In genomic region chr12:30015501-30015900, GRCm38 (mm10) we compare ENCODE assay signal across 27 mouse cellular contexts.
"Had no signal": no experiment of that assay in that cellular context is flagged by ENCODE, and none has a peak within 500 bp of the region (broad histone marks: within the 10 kb centered on the region; RNA-seq: fewer than 3 reads in every experiment).

No protein-coding gene starts in this region.

- H3K9ac ChIP-seq: forebrain, postnatal 0 days; heart, embryonic 12.5 days; hindbrain, embryonic 12.5 days; hindbrain, embryonic 14.5 days; intestine, embryonic 15.5 days; limb, embryonic 12.5 days; liver, embryonic 14.5 days had no signal

- ATAC-seq: forebrain, postnatal 0 days; hindbrain, embryonic 16.5 days; inflammation-experienced regulatory T-cells, adult 6 months; intestine, embryonic 15.5 days; intestine, postnatal 0 days had no signal

- H3K27me3 ChIP-seq: heart, embryonic 12.5 days; hindbrain, embryonic 12.5 days; intestine, embryonic 15.5 days; limb, embryonic 12.5 days had no signal

- H3K27ac ChIP-seq: heart, adult 2 months; hindbrain, embryonic 10.5 days; hindbrain, embryonic 12.5 days; hindbrain, embryonic 14.5 days; intestine, embryonic 15.5 days; layer of hippocampus, adult 2 months; left cerebral cortex, adult 2 months; limb, embryonic 10.5 days; limb, embryonic 12.5 days; liver, embryonic 14.5 days had no signal

- DNase-seq: forebrain, postnatal 0 days; gastrocnemius, postnatal 14 days; gastrocnemius, postnatal 36 days; heart, adult 11 months; heart, adult 2 months; heart, postnatal 10 days; heart, postnatal 4 days; kidney, adult 18-20 months; kidney, adult 8-10 months; kidney, postnatal 10 days; kidney, postnatal 25 days; kidney, postnatal 4 days; liver had no signal

- H3K4me3 ChIP-seq: heart, adult 2 months; heart, embryonic 12.5 days; hindbrain, embryonic 10.5 days; hindbrain, embryonic 12.5 days; intestine, embryonic 15.5 days; layer of hippocampus, adult 2 months; left cerebral cortex, adult 2 months; limb, embryonic 10.5 days; limb, embryonic 12.5 days had no signal

- H3K4me2 ChIP-seq: heart, embryonic 12.5 days; hindbrain, embryonic 12.5 days; hindbrain, embryonic 14.5 days; intestine, embryonic 15.5 days; limb, embryonic 12.5 days; liver, embryonic 11.5 days had no signal

- H3K4me1 ChIP-seq: heart, embryonic 12.5 days; hindbrain, embryonic 10.5 days; intestine, embryonic 15.5 days; limb, embryonic 10.5 days; limb, embryonic 12.5 days had no signal

- H3K9me3 ChIP-seq: heart, embryonic 12.5 days; hindbrain, embryonic 10.5 days; hindbrain, embryonic 12.5 days; intestine, embryonic 15.5 days; limb, embryonic 10.5 days; limb, embryonic 12.5 days had no signal
